Comparison of ENCODE assay signal across 11 mouse cellular contexts in the genomic region with DNA sequence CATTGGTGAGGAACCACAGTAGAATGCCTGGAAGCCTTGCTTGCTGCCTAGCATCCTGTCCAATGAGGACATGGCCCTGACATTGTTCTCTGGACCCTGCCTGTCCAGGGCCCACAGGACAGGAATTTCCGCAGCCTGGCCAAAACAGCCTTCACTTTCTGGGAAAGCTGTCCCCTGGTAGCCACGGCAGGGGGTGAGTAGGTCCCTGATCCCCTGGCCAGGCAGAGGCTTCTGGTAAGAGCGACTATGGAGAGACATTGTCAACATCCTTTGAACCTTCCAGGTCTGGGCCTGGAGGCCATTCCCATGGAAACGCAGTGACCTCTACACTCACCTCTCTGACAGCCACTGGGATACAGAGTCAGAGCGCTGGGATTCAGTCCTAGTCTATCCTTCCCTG. TPM values are rescaled to one million over a fixed set of nuclear protein-coding genes. Genes with fewer than 3 reads are reported as not detected.
DNase-seq lines count a peak whose midpoint lies in the region; ATAC-seq and TF ChIP-seq lines count a peak whose summit lies in the region.
"Had no signal": no experiment of that assay in that cellular context is flagged by ENCODE, and none has a peak within 500 bp of the region (broad histone marks: within the 10 kb centered on the region; RNA-seq: fewer than 3 reads in every experiment).

No protein-coding gene starts in this region.

- no peak overlapping the region for H3K4me3 ChIP-seq in embryonic facial prominence, embryonic 12.5 days
- H3K4me3 ChIP-seq in kidney, adult 2 months (ENCODE audit: insufficient read depth, low read depth, low read length) = no peak overlapping the region
- H3K4me3 ChIP-seq in liver, embryonic 13.5 days (replicated peaks) = no peak overlapping the region
- H3K4me3 ChIP-seq in midbrain, embryonic 15.5 days = no peak overlapping the region
- H3K4me3 ChIP-seq: embryonic facial prominence, embryonic 15.5 days had no signal

- H3K9ac ChIP-seq in embryonic facial prominence, embryonic 12.5 days = no peak overlapping the region
- no peak overlapping the region for H3K9ac ChIP-seq in liver, embryonic 13.5 days
- H3K9ac ChIP-seq in midbrain, embryonic 15.5 days = no peak overlapping the region
- H3K9ac ChIP-seq: embryonic facial prominence, embryonic 15.5 days had no signal

- no peak overlapping the region for H3K4me2 ChIP-seq in embryonic facial prominence, embryonic 12.5 days (replicated peaks)
- H3K4me2 ChIP-seq in liver, embryonic 13.5 days = no peak overlapping the region
- H3K4me2 ChIP-seq in midbrain, embryonic 15.5 days = no peak overlapping the region
- H3K4me2 ChIP-seq: embryonic facial prominence, embryonic 15.5 days had no signal

- H3K9me3 ChIP-seq in embryonic facial prominence, embryonic 12.5 days = no peaks in the 10 kb centered on the region
- no peaks in the 10 kb centered on the region for H3K9me3 ChIP-seq in liver, embryonic 13.5 days (replicated peaks)
- H3K9me3 ChIP-seq in midbrain, embryonic 15.5 days = no peaks in the 10 kb centered on the region
- H3K9me3 ChIP-seq: embryonic facial prominence, embryonic 15.5 days had no signal

- H3K27ac ChIP-seq in embryonic facial prominence, embryonic 12.5 days = 0 out of 2 replicates have a peak overlapping the region, but pooled peaks have one; percentile 3
- H3K27ac ChIP-seq in kidney, adult 2 months (ENCODE audit: insufficient read depth, low read depth, low read length) = peak overlapping the region; percentile 68
- peak overlapping the region; percentile 60 for H3K27ac ChIP-seq in liver, embryonic 13.5 days
- no peak overlapping the region for H3K27ac ChIP-seq in midbrain, embryonic 15.5 days
- H3K27ac ChIP-seq: embryonic facial prominence, embryonic 15.5 days had no signal

- TF ChIP-seq POLR2A in kidney, adult 2 months (IDR thresholded peaks at IDR 0.05; ENCODE audit: low read depth, low read length) = no peak

- peaks cover 30% of the 10 kb centered on the region for H3K36me3 ChIP-seq in embryonic facial prominence, embryonic 12.5 days
- peaks cover 3% of the 10 kb centered on the region for H3K36me3 ChIP-seq in kidney, adult 2 months (ENCODE audit: control insufficient read depth, insufficient read depth, low read length)
- peaks cover 37% of the 10 kb centered on the region for H3K36me3 ChIP-seq in liver, embryonic 13.5 days
- peaks cover 12% of the 10 kb centered on the region; the same call in 1 of the 2 replicates for H3K36me3 ChIP-seq in midbrain, embryonic 15.5 days (replicated peaks)

- DNase-seq in heart, adult 11 months = peak; percentile 98
- no peak for DNase-seq in heart, postnatal 4 days
- peak; percentile 83 for DNase-seq in kidney, adult 2 months
- DNase-seq in liver, embryonic 13.5 days = no peak
- DNase-seq in left cerebral cortex, adult 18-20 months (ENCODE audit: low spot score in 2 of 2) = no peak
- DNase-seq in B cell, adult 2 months = no peak
- DNase-seq: gastrocnemius, postnatal 10 days had no signal

- no peak for TF ChIP-seq CTCF in kidney, adult 2 months (conservative IDR thresholded peaks at IDR 0.05; ENCODE audit: insufficient read depth, insufficient read length, low read depth, low read length)

- WGBS in embryonic facial prominence, embryonic 12.5 days = 50% methylated on average over 5 of the region's 5 CpGs
- 35% methylated on average over 5 of the region's 5 CpGs for WGBS in kidney, adult 2 months
- WGBS in liver, embryonic 13.5 days (ENCODE audit: insufficient replicate concordance) = 46% methylated on average over 5 of the region's 5 CpGs
- WGBS in midbrain, embryonic 15.5 days = 50% methylated on average over 5 of the region's 5 CpGs

- no peaks in the 10 kb centered on the region for H3K27me3 ChIP-seq in embryonic facial prominence, embryonic 12.5 days
- no peaks in the 10 kb centered on the region for H3K27me3 ChIP-seq in kidney, adult 2 months (replicated peaks; ENCODE audit: control insufficient read depth, insufficient read depth, low read length)
- peaks cover 4% of the 10 kb centered on the region; the same call in 1 of the 2 replicates for H3K27me3 ChIP-seq in liver, embryonic 13.5 days
- no peaks in the 10 kb centered on the region for H3K27me3 ChIP-seq in midbrain, embryonic 15.5 days (replicated peaks)
- H3K27me3 ChIP-seq: embryonic facial prominence, embryonic 15.5 days had no signal

- H3K4me1 ChIP-seq in embryonic facial prominence, embryonic 12.5 days = peaks cover 10% of the 10 kb centered on the region; the same call in 1 of the 2 replicates
- H3K4me1 ChIP-seq in kidney, adult 2 months (ENCODE audit: control insufficient read depth, insufficient read depth, low read length) = peaks cover 32% of the 10 kb centered on the region
- H3K4me1 ChIP-seq in liver, embryonic 13.5 days (replicated peaks) = peaks cover 31% of the 10 kb centered on the region
- H3K4me1 ChIP-seq in midbrain, embryonic 15.5 days = no peaks in the 10 kb centered on the region
- H3K4me1 ChIP-seq: embryonic facial prominence, embryonic 15.5 days had no signal

- no peak for ATAC-seq in embryonic facial prominence, embryonic 12.5 days (ENCODE audit: insufficient number of reproducible peaks, insufficient read depth, low FRiP score, low TSS enrichment)
- ATAC-seq in liver, embryonic 13.5 days (ENCODE audit: low read depth) = peak; percentile 59
- no peak for ATAC-seq in midbrain, embryonic 15.5 days (replicated peaks)
- ATAC-seq: CD4-positive, CD25-positive, alpha-beta regulatory T cell, adult 4 months had no signal

RNA-seq across cellular contexts. Expression of gene Txn2, which starts 16.8 kb away (rescaled TPM):
- total RNA-seq in heart, postnatal 4 days (2021) = 100 to 1,000 TPM; 192 to 198 TPM
- 220 and 236 TPM in 2 replicates for polyA plus RNA-seq in embryonic facial prominence, embryonic 12.5 days (2016; fragmentation: Nextera tagmentation; extraction: Ambion mirVana)
- polyA plus RNA-seq in kidney, adult 2 months (2012; rRNA removed) = 396 and 408 TPM in 2 replicates
- polyA plus RNA-seq in liver, embryonic 13.5 days (2015; fragmentation: Nextera tagmentation; extraction: Ambion mirVana) = 235 and 238 TPM in 2 replicates
- total RNA-seq in left cerebral cortex, adult 18-20 months (2021) = 100 to 1,000 TPM; 145 TPM
- 203 and 229 TPM in 2 replicates for polyA plus RNA-seq in midbrain, embryonic 15.5 days (2015; fragmentation: Nextera tagmentation; extraction: Ambion mirVana)

RNA-seq across cellular contexts. Expression of gene Foxred2, which starts 44.5 kb away (rescaled TPM):
- under 1 TPM; 0.18 to 0.29 TPM for total RNA-seq in heart, postnatal 4 days (2021)
- 8.1 and 8.6 TPM in 2 replicates for polyA plus RNA-seq in embryonic facial prominence, embryonic 12.5 days (2016; fragmentation: Nextera tagmentation; extraction: Ambion mirVana)
- 3.8 and 4.1 TPM in 2 replicates for polyA plus RNA-seq in kidney, adult 2 months (2012; rRNA removed)
- polyA plus RNA-seq in liver, embryonic 13.5 days (2015; fragmentation: Nextera tagmentation; extraction: Ambion mirVana) = 1.0 and 1.1 TPM in 2 replicates
- 10 to 100 TPM; 10.6 to 14.0 TPM for total RNA-seq in left cerebral cortex, adult 18-20 months (2021)
- 10.3 and 11.8 TPM in 2 replicates for polyA plus RNA-seq in midbrain, embryonic 15.5 days (2015; fragmentation: Nextera tagmentation; extraction: Ambion mirVana)

RNA-seq across cellular contexts. Expression of gene Eif3d, which starts 58.6 kb away (rescaled TPM):
- 100 to 1,000 TPM; 113 to 115 TPM for total RNA-seq in heart, postnatal 4 days (2021)
- 216 and 221 TPM in 2 replicates for polyA plus RNA-seq in embryonic facial prominence, embryonic 12.5 days (2016; fragmentation: Nextera tagmentation; extraction: Ambion mirVana)
- polyA plus RNA-seq in kidney, adult 2 months (2012; rRNA removed) = 98.8 and 132 TPM in 2 replicates
- polyA plus RNA-seq in liver, embryonic 13.5 days (2015; fragmentation: Nextera tagmentation; extraction: Ambion mirVana) = 200 and 222 TPM in 2 replicates
- total RNA-seq in left cerebral cortex, adult 18-20 months (2021) = 100 to 1,000 TPM; 101 to 102 TPM
- polyA plus RNA-seq in midbrain, embryonic 15.5 days (2015; fragmentation: Nextera tagmentation; extraction: Ambion mirVana) = 162 and 180 TPM in 2 replicates

Comparison
In these comparisons a context has a peak if more than half of its experiments do, and no peak if none do; other contexts are left out.
1. DNase-seq: peak in heart, adult 11 months (single experiment) and kidney, adult 2 months (single experiment); none in heart, postnatal 4 days (single experiment), liver, embryonic 13.5 days (single experiment), left cerebral cortex, adult 18-20 months (0 of 2) and B cell, adult 2 months (0 of 2).